Mouse (Mus musculus): Measurements from ENCODE around the gene Sqstm1.

Gene Sqstm1

DNA sequence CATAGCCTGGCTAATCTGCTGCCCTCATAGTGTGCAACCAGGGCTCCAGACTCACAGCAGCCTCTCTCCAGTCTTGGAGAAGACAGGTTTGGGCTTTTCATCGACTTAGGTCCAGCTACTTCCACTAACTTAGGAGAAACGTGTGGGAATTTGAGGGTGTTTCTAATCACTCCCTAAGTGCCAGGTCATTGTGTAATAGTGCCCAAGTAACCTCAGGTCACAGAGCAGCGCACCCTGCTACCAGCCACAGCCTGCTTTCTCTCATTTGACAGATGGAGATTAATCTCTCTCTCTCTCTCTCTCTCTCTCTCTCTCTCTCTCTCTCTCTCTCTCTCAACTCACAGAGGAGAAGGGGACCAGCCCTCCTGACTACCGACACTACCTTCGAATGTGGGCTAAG is 42.3 kb downstream of the Sqstm1 start:
- no peak for DNase-seq

DNA sequence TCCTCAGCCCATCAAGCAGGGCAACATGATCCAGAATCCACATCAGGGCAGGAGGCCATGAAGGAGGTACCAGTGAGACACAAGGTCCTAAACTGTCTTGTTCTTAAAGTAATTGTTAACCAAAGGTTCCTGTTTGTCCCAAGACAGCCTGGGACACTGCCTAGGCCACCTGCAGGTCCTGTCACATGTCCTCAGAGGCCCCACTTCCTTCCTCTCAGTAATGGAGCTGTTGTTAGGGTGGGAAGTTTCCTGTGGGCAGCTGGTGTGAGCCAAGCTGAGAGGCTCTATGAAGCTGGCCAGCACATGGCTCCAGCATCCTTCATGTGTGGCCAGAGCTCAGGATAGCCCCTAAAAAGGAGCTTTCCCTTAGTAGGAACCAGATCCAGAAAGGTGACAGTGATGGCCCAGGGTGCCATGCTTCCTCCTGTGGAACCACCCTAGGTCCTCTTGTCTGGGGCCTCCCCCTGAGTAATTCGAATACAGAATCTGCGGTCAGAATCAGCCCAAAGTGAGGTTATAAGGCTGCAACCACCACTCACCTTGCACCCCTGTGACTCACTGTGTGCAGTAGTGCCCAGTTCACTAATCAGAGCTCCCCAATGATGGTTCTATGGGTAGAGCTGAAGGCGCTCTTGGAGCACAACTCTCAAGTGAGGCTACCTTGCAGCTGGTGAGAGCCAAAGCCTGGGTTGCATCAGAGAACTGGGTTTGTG is 48.1 kb downstream of the Sqstm1 start:
- DNase-seq = no peak

DNA sequence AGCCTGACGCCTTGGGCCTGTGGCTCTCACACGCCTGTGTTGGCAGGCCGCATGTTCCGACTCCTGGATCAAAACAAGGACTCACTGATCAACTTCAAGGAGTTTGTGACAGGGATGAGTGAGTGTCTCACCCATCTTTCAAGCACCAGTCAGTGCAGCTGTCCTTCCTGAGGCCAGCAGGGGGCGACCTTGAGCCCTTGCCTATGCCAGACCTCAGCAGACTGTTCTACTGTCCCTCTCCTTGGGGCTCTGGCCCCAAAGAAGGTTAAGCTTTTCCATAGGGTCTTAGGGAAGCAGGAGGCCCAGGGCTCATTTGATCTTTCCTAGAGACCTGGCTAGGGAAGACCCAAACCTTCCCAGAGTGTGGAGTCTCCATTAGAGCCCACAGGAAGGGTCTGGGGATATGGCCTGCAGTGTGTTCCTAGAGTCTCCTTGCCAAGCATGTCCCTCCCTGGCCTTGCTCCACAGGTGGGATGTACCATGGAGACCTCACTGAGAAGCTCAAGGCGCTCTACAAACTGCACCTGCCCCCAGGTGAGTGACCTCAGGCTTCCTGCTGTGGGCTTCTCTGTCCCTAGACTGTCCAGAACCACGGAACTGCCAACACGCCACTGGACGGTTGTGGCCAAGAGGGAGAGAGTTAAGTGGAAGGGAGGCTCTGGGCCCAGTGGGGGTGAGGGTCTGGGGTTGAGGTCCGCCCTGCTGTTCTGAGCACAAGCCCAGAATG is 48.9 kb downstream of the Sqstm1 start:
- peak; percentile 45 for DNase-seq

DNA sequence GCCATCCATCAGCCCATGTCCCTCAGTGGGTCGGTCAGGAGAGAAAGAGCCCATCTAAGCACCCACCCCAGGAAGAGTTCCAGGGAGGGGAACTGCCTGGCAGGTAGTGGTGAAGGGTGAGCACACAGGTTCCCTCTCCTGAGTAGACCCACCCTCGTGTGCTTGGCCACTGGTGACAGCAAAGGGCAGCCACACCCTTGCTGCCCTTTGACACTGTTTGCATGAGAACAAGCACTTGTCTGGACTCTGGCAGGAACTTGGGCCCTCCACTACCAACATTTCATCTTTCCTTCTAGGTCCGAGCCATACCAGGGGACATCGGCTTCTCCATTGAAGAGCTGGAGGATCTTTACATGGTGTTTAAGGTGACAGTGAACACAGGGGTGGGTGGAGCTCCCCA is 51.3 kb downstream of the Sqstm1 start:
- DNase-seq = no peak

DNA sequence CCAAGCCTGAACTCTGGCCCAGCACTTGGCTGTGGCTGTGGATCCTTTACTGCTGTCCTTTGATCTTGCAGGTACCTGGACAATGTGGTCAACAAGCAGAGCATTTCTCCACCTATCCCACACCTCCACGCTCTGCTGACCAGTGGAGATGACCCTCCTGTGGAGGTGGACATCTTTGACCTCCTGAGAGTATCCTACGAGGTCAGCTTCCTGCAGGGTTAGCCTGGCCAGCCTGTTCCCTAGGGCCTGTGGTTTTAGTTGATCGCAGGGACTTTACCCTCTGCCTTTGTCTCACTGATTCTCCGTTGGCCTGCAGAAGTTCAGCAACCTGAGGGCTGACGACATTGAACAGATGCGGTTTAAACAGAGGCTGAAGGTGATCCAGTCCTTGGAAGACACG is 52.3 kb downstream of the Sqstm1 start:
- no peak for DNase-seq

DNA sequence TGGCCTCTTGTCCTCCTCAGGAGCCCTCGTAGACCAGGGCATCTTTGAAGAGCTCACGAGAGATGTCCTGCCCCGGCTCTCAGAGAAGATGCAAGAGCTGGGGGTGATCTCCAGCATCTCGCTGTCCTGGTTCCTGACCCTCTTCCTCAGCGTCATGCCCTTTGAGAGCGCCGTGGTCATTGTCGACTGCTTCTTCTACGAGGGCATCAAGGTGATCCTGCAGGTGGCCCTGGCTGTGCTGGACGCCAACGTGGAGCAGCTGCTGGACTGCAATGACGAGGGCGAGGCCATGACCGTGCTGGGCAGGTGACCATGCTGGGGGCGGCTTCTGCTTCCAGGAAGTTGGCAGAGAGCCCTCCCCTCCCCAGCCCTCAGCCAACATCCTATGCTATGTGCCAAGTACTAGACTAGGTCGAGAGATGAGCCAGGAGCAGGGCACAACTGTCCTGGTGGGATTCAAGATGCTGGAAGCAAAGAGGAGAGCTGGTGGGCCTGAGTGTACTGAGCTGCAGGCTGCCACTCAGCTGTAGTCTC is 53.8 kb downstream of the Sqstm1 start:
- no peak for DNase-seq

DNA sequence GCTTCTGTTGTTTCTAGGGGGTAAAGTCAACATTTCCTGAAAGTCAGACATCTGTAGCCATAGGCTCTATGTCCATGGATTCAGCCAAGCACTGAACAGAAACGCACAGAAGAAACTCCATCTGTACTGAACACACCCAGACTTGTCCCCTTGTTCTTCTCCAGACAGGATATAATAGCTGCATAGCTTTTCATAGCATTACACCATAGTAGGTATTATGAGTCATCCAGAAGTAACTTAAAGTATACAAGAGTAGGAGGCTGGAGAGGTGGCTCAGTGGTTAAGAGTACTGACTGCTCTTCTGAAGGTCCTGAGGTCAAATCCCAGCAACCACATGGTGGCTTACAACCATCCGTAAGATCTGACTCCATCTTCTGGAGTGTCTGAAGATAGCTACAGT is 54.8 kb downstream of the Sqstm1 start:
- no peak for DNase-seq

DNA sequence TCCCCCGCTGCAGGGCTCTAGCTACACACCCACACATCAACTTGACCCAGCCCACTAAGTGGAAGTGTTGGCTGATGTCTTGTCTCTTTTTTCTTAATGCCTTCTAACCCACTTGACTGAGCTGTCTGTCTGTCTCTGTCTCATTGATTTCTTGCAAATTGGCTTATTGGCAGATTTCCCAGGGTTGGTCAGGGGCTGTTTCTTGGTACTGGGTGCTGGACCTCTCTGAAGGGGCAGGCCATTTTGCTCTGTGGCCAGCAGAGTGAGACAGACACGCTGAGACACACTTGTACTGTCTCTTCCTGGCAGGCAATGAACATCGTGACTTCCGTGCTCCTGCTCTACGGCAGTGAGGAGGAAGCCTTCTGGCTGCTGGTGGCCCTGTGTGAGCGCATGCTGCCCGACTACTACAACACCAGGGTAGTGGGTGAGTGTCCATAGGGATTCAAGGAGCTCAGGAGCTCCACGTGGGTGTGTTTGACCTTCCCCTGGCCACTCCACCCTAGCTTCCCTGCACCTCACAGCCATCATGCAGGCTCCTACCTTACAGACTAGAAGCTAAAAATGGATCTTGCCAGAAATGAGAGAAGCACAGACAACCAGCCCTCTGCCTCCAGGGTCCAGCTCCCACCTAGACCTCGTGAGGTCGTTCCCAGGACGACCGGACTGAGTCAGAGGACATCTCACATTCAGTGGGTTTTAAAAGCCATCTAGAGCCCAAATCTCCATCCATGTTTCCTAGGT is 55.7 kb downstream of the Sqstm1 start:
- no peak for DNase-seq

DNA sequence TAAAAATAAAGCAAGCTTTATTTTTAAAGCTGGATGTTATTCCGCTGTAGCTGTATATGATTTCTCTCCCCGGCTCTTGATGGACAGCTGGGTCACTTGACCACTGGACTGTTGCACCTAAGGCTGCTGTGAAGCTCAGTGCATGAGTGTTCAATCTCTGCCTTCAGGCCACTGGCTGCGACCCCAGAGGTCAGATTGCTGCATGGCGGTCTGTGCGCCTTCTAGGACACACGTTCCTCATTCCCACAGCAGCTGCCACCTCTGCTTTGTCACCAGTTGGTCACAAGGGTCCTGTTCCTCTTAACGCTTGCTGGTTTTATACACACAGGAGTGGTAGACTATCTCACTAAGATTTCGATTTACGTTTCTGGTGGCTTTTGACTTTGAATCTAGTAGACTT is 56.5 kb downstream of the Sqstm1 start:
- DNase-seq = no peak

DNA sequence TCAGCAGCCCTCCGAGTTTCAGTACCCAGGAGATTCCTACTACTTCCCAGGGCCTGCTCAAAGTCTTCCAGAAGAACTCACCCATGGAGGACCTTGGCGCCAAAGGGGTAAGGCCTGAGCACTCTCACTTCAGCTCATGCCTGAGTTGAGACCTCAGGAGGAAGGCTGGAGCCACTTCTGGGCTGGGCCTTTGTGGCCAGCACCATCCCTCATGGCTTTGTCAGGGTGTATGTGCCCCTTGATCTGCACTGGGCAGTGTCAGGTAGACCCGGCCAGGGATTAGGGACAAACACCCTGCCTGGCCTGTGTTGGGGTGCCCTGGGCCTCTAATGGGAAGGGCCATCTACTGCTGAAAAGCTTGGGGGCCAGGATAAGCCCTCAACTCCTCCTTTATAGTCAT is 59.3 kb downstream of the Sqstm1 start:
- no peak for DNase-seq

DNA sequence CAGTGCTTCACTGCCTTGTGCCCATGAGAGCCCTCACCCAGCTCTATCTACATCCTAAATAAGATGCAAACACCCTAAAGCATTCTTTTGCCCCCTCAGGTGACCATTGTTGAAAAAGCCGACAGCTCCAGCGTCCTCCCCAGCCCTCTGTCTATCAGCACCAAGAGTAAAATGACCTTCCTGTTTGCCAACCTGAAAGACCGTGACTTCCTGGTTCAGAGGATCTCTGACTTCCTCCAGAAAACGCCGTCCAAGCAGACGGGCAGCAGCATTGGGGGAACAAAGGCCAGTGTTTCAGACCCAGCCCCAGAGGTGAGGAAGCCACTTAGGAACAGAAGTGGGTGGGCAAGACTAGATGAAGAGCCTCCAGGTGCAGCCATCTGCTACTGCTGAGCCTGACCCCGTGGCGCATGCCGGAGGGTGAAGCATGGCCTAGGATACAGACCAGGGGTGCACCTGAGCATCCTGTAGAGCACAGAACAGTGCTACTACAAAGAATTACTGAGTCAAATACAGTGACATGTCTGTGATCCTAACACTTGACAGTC is 61.0 kb downstream of the Sqstm1 start:
- DNase-seq = no peak
